Mouse (Mus musculus) forebrain, embryonic 15.5 days (tissue): Measurements from ENCODE around the gene Ucn. TPM values are rescaled to one million over a fixed set of nuclear protein-coding genes. Genes with fewer than 3 reads are reported as not detected.

Source experiments
- ATAC-seq: fragments of 200-750 bp; cut with Nextera tagmentation; replicated peaks from 2 replicates; pipeline ENCODE4 v1.8.0; 2017; ENCODE audit warnings: mild to moderate bottlenecking, moderate TSS enrichment, moderate library complexity
- H3K27ac ChIP-seq: fragments of 300-500 bp; sonication (generic); replicated peaks from 2 replicates; pipeline ENCODE4 v1.5.1; 2015; ENCODE audit warnings: mild to moderate bottlenecking, inconsistent platforms
- H3K27me3 ChIP-seq: fragments of 300-500 bp; sonication (generic); 2 replicates; pipeline ENCODE4 v1.6.1; 2015; ENCODE audit warnings: inconsistent platforms
- H3K36me3 ChIP-seq: fragments of 300-500 bp; sonication (generic); 2 replicates; pipeline ENCODE4 v1.6.1; 2015; ENCODE audit warnings: mild to moderate bottlenecking, inconsistent platforms
- H3K4me1 ChIP-seq: fragments of 300-500 bp; sonication (generic); 2 replicates; pipeline ENCODE4 v1.6.1; 2015; ENCODE audit warnings: inconsistent platforms
- H3K4me2 ChIP-seq: fragments of 300-500 bp; sonication (generic); replicated peaks from 2 replicates; pipeline ENCODE4 v1.6.1; 2015; ENCODE audit warnings: mild to moderate bottlenecking, inconsistent platforms
- H3K4me3 ChIP-seq: fragments of 300-500 bp; sonication (generic); 2 replicates; pipeline ENCODE4 v1.5.1; 2015; ENCODE audit warnings: mild to moderate bottlenecking, inconsistent platforms
- H3K9ac ChIP-seq: fragments of 300-500 bp; sonication (generic); replicated peaks from 2 replicates; pipeline ENCODE4 v1.6.1; 2015; ENCODE audit warnings: mild to moderate bottlenecking, inconsistent platforms
- H3K9me3 ChIP-seq: fragments of 300-500 bp; sonication (generic); 2 replicates; pipeline ENCODE4 v1.6.1; 2016; ENCODE audit warnings: inconsistent platforms
- WGBS: fragments of 180-500 bp; shearing (Covaris S2); methylation state at CpG from one replicate; pipeline ENCODE4 v1.1.7; 2015; ENCODE audit warnings: mixed read lengths; 5-methylcytosine and 5-hydroxymethylcytosine counted together
- polyA plus RNA-seq: library from polyadenylated mRNA; unstranded; fragments of >200 nt; fragmentation: Nextera tagmentation; extraction: Ambion mirVana; gene quantifications from 2 replicates; pipeline ENCODE4 v1.2.1, GENCODE M21; 2015

The Ucn gene
- polyA plus RNA-seq, 1 experiment from 2014 or later, result not detected

- H3K4me3 ChIP-seq, result peak overlapping the region; percentile 34
- peaks cover 72% of the 10 kb centered on the region for H3K27me3 ChIP-seq
- H3K27ac ChIP-seq, result no peak overlapping the region
- peak overlapping the region; percentile 19; the same call in 1 of the 2 replicates for H3K9ac ChIP-seq
- H3K9me3 ChIP-seq, result no peaks in the 10 kb centered on the region
- H3K4me1 ChIP-seq, result peaks cover 36% of the 10 kb centered on the region
- H3K4me2 ChIP-seq, result peak overlapping the region; percentile 49
- no peaks in the 10 kb centered on the region for H3K36me3 ChIP-seq
- ATAC-seq, result no peak
- WGBS, result 27% methylated on average over 11 of the region's 11 CpGs
Measured at GRCm38 (mm10) chr5:31095711-31096480, 42.7 kb downstream of the Ucn start.

GRCm38 (mm10) chr5:31094799-31095691 lies 43.6 kb downstream of the Ucn start:
- Histone ChIP-seq H3K4me2 (peak overlapping the region; percentile 49), H3K27me3 (peaks cover 80% of the 10 kb centered on the region), H3K9me3 (no peaks in the 10 kb centered on the region), H3K36me3 (no peaks in the 10 kb centered on the region), H3K27ac (no peak overlapping the region), H3K9ac (peak overlapping the region; percentile 19; the same call in 1 of the 2 replicates), H3K4me1 (peaks cover 36% of the 10 kb centered on the region), H3K4me3 (peak overlapping the region; percentile 34)
- under 1% methylated on average over 59 of the region's 59 CpGs for WGBS
- no peak for ATAC-seq

DNA sequence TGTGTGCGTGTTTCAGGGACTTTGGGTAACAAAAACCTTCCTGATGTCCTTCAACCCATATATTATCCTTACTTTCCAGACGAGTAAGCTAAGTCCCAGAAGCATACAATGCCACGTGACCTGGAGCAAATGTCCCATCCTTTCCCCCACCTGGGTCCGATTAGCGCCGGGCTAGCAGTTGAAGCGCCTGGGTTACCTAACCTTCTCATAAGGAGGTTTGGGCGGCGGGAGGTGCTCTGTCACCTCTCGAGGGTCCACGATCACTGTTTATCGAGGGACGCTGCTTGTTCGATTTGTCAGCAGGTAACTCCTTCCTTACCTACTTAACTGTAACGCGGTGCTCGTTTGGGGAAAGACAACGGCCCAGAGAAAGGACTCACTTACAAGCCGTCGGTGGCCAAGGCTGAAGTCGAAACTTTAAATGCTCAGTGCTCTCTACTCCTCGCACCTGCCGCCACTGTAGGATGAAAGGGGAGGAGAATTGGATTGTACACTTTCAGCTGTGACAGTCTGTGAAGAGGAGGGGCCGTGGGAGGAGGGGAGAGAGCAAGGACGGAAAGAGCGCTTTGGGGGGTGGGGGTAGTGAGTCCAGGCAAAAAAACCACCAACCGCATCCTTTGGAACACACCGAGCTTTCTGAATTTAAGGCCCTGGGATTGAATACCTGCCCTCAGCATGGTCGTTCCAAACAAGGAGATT lies 44.4 kb downstream of the Ucn start:
- peak overlapping the region; percentile 34 for H3K4me3 ChIP-seq
- no peaks in the 10 kb centered on the region for H3K36me3 ChIP-seq
- H3K27me3 ChIP-seq, result peaks cover 85% of the 10 kb centered on the region
- 1% methylated on average over 29 of the region's 29 CpGs for WGBS
- peak; percentile 16; the same call in 1 of the 2 replicates for ATAC-seq
- H3K9me3 ChIP-seq, result no peaks in the 10 kb centered on the region
- H3K9ac ChIP-seq, result no peak overlapping the region
- H3K4me1 ChIP-seq, result peaks cover 36% of the 10 kb centered on the region
- no peak overlapping the region for H3K27ac ChIP-seq
- H3K4me2 ChIP-seq, result peak overlapping the region; percentile 49

DNA sequence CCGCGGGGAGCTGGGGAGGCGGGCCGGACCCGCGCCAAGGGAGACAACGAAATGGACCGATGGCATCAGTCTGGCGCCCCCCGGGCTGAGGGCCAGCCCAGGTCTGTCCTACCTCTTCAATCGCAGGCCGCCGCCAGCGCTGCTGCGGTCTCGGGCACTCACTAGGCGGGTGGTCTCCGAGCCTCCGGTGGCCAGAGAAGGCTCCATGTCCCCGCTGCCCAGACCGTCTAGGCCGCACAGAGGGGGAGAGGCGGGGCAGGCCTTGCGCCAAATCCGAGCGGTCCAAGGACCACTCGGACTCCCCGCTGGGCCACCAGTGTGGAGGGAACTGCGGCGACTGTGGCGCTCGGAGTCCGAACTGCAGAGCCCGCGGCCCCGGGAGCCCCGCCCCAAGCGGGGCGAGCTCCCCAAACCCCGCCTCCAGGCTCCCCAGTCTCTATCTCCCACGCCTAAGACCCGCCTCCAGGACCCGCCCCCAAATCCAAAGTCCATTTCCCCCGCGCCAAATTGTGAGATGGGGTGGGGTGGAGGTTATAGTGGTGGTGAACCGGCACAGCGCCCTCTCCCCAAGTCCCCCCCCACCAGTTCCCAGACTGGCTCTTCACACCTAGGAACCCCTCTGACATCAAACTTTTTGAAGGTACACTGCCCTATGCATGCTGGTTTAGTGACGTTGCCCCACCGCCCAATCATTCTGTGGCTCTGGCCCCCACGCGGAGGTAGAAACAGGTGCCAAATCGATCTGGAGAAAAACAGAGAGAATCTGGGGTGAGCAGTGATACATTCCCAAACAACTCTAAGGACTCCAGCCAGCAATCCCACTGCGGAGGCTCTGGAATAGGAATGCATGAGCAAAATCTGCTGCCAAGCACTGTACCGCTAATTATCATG lies 45.2 kb downstream of the Ucn start:
- H3K9ac ChIP-seq, result peak overlapping the region; percentile 39
- peaks cover 88% of the 10 kb centered on the region for H3K27me3 ChIP-seq
- H3K4me3 ChIP-seq, result peak overlapping the region; percentile 34
- WGBS, result under 1% methylated on average over 50 of the region's 54 CpGs
- H3K4me1 ChIP-seq, result peaks cover 36% of the 10 kb centered on the region
- H3K9me3 ChIP-seq, result no peaks in the 10 kb centered on the region
- no peak overlapping the region for H3K27ac ChIP-seq
- peak; percentile 66 for ATAC-seq
- no peaks in the 10 kb centered on the region for H3K36me3 ChIP-seq
- peak overlapping the region; percentile 49 for H3K4me2 ChIP-seq

GRCm38 (mm10) chr5:31092231-31092975 lies 46.2 kb downstream of the Ucn start:
- Histone ChIP-seq H3K4me1 (peaks cover 36% of the 10 kb centered on the region), H3K27me3 (peaks cover 80% of the 10 kb centered on the region), H3K4me3 (peak overlapping the region; percentile 34), H3K36me3 (no peaks in the 10 kb centered on the region), H3K9ac (peak overlapping the region; percentile 39), H3K27ac (no peak overlapping the region), H3K4me2 (peak overlapping the region; percentile 49), H3K9me3 (no peaks in the 10 kb centered on the region)
- no peak for ATAC-seq
- WGBS, result 2% methylated on average over 42 of the region's 53 CpGs

Other genes starting within 250 kb of the Ucn start
- gene Ost4, start 231.0 kb downstream of the Ucn start, polyA plus RNA-seq, result 243 and 273 TPM in 2 replicates
- gene Emilin1, start 225.4 kb downstream of the Ucn start, polyA plus RNA-seq, result 12.0 and 12.9 TPM in 2 replicates
- 5.1 and 5.5 TPM in 2 replicates for gene Khk, start 217.4 kb downstream of the Ucn start, polyA plus RNA-seq
- gene Cgref1, start 193.2 kb downstream of the Ucn start, polyA plus RNA-seq, result 15.9 and 18.5 TPM in 2 replicates
- gene Preb, start 178.5 kb downstream of the Ucn start, polyA plus RNA-seq, result 123 and 127 TPM in 2 replicates
- not detected in 2 replicates for gene Tcf23, start 170.2 kb downstream of the Ucn start, polyA plus RNA-seq
- 144 and 153 TPM in 2 replicates for gene Atraid, start 90.5 kb downstream of the Ucn start, polyA plus RNA-seq
- 13.6 and 16.0 TPM in 2 replicates for gene Slc5a6, start 89.9 kb downstream of the Ucn start, polyA plus RNA-seq
- gene Cad, start 84.0 kb downstream of the Ucn start, polyA plus RNA-seq, result 17.6 and 19.8 TPM in 2 replicates
- not detected in 2 replicates for gene Dnajc5g, start 32.5 kb downstream of the Ucn start, polyA plus RNA-seq
- gene Slc30a3, start 30.6 kb downstream of the Ucn start, polyA plus RNA-seq, result 1.5 and 2.2 TPM in 2 replicates
- gene Trim54, start 22.1 kb downstream of the Ucn start, polyA plus RNA-seq, result not detected in 2 replicates
- gene Mpv17, start 15.4 kb upstream of the Ucn start, polyA plus RNA-seq, result 54.6 and 54.8 TPM in 2 replicates
- gene Gm29609, start 41.1 kb upstream of the Ucn start, polyA plus RNA-seq, result 1.2 and 1.8 TPM in 2 replicates
- gene Gtf3c2, start 41.3 kb upstream of the Ucn start, polyA plus RNA-seq, result 69.5 and 75.4 TPM in 2 replicates
- gene Snx17, start 54.4 kb upstream of the Ucn start, polyA plus RNA-seq, result 138 and 143 TPM in 2 replicates
- 78.8 and 87.0 TPM in 2 replicates for gene Eif2b4, start 54.6 kb upstream of the Ucn start, polyA plus RNA-seq
- gene Zfp513, start 63.5 kb upstream of the Ucn start, polyA plus RNA-seq, result 16.3 and 17.7 TPM in 2 replicates
- 170 TPM in 2 replicates for gene Ppm1g, start 81.9 kb upstream of the Ucn start, polyA plus RNA-seq
- 156 and 157 TPM in 2 replicates for gene Nrbp1, start 102.0 kb upstream of the Ucn start, polyA plus RNA-seq
- 0.34 TPM in 1 of 2 replicates, not detected in the other for gene Gm9970, start 102.4 kb upstream of the Ucn start, polyA plus RNA-seq
- 1.7 and 2.4 TPM in 2 replicates for gene Krtcap3, start 112.9 kb upstream of the Ucn start, polyA plus RNA-seq
- 36.0 and 38.0 TPM in 2 replicates for gene Ift172, start 152.3 kb upstream of the Ucn start, polyA plus RNA-seq
- 89.2 and 90.3 TPM in 2 replicates for gene Fndc4, start 157.3 kb upstream of the Ucn start, polyA plus RNA-seq
- 0.27 and 0.45 TPM in 2 replicates for gene Gckr, start 158.6 kb upstream of the Ucn start, polyA plus RNA-seq